7 mouse cellular contexts compared by ENCODE assay signal in genomic region chr8:69625095-69625789, GRCm38 (mm10). TPM values are rescaled to one million over a fixed set of nuclear protein-coding genes. Genes with fewer than 3 reads are reported as not detected.
DNase-seq lines count a peak whose midpoint lies in the region; ATAC-seq lines count a peak whose summit lies in the region.

Zfp868 (minus strand) TSS chr8:69625548.

- 0 out of 2 replicates have a peak, but pooled peaks cover 7% of the 10 kb centered on the region for H3K4me1 ChIP-seq in intestine, embryonic 15.5 days (replicated peaks)
- peaks cover 13% of the 10 kb centered on the region for H3K4me1 ChIP-seq in midbrain, embryonic 10.5 days

- H3K9me3 ChIP-seq in intestine, embryonic 15.5 days, result no peaks in the 10 kb centered on the region
- no peaks in the 10 kb centered on the region for H3K9me3 ChIP-seq in midbrain, embryonic 10.5 days (replicated peaks)

- WGBS in intestine, embryonic 15.5 days, result 1% methylated on average over 41 of the region's 41 CpGs
- under 1% methylated on average over 41 of the region's 41 CpGs for WGBS in midbrain, embryonic 10.5 days

- H3K4me3 ChIP-seq in intestine, embryonic 15.5 days (replicated peaks), result peak within 1 kb of the TSS; percentile 87
- H3K4me3 ChIP-seq in midbrain, embryonic 10.5 days, result peak within 1 kb of the TSS; percentile 81

- no peaks in the 10 kb centered on the region for H3K27me3 ChIP-seq in intestine, embryonic 15.5 days (replicated peaks)
- no peaks in the 10 kb centered on the region for H3K27me3 ChIP-seq in midbrain, embryonic 10.5 days (ENCODE audit: low read depth, poor library complexity, severe bottlenecking)

- ATAC-seq in intestine, embryonic 15.5 days, result peak; percentile 100

- peak within 1 kb of the TSS; percentile 55 for H3K4me2 ChIP-seq in intestine, embryonic 15.5 days (replicated peaks)

- peak within 1 kb of the TSS; percentile 98 for H3K27ac ChIP-seq in intestine, embryonic 15.5 days
- H3K27ac ChIP-seq in midbrain, embryonic 10.5 days (replicated peaks), result peak within 1 kb of the TSS; percentile 99

- intact Hi-C loops in gastrocnemius, postnatal 36 days (cut with DNase I), result loop anchor here (2.0 kb wide), 1 partner anchor 92 kb away; no protein-coding TSS in a partner anchor
- intact Hi-C loops in left cerebral cortex, postnatal 25 days (cut with DNase I), result loop anchor here (1.0 to 2.0 kb wide), 2 partner anchors 30 to 91 kb away; partner anchors contain the start of gene Zfp964

- H3K36me3 ChIP-seq in intestine, embryonic 15.5 days, result no peaks in the 10 kb centered on the region
- H3K36me3 ChIP-seq in midbrain, embryonic 10.5 days, result peaks cover 20% of the 10 kb centered on the region

- DNase-seq in adrenal gland, adult 2 months, result peak; percentile 99
- peak; percentile 97 for DNase-seq in embryo, embryonic 11.5 days (ENCODE audit: low read depth, low spot score)
- peak; percentile 97 to 99 for DNase-seq in gastrocnemius, postnatal 36 days
- peak; percentile 98 for DNase-seq in left cerebral cortex, postnatal 25 days (ENCODE audit: low spot score in 2 of 2)
- peak; percentile 97 for DNase-seq in midbrain, embryonic 10.5 days (ENCODE audit: low spot score)
- peak; percentile 99 for DNase-seq in right cerebral cortex, postnatal 4 days

- peak within 1 kb of the TSS; percentile 98 for H3K9ac ChIP-seq in intestine, embryonic 15.5 days

RNA-seq across cellular contexts. Expression of gene Zfp868, which starts in this region (rescaled TPM):
- 10 to 100 TPM; 11.2 to 13.5 TPM for total RNA-seq in adrenal gland, adult 2 months (2021)
- 2.9 and 4.4 TPM in 2 replicates for polyA plus RNA-seq in adrenal gland, adult 2 months (2012; rRNA removed)
- 1 to 10 TPM; 4.3 to 5.7 TPM for total RNA-seq in gastrocnemius, postnatal 36 days (2021)
- polyA plus RNA-seq in intestine, embryonic 15.5 days (2015; fragmentation: Nextera tagmentation; extraction: Ambion mirVana), result 16.0 and 17.6 TPM in 2 replicates
- 10 to 100 TPM; 16.2 to 19.2 TPM for total RNA-seq in left cerebral cortex, postnatal 25 days (2021)
- 34.7 and 37.0 TPM in 2 replicates for polyA plus RNA-seq in midbrain, embryonic 10.5 days (2016; fragmentation: Nextera tagmentation; extraction: Ambion mirVana)

Comparison
In these comparisons a context has a peak if more than half of its experiments do, and no peak if none do; other contexts are left out.
1. Peak in every context shown above with its lines: DNase-seq, ATAC-seq, H3K4me3 ChIP-seq and H3K27ac ChIP-seq.